Mouse (Mus musculus) midbrain, embryonic 13.5 days (tissue): Measurements from ENCODE around the gene Spata18. TPM values are rescaled to one million over a fixed set of nuclear protein-coding genes. Genes with fewer than 3 reads are reported as not detected.

Experiments
- ATAC-seq: fragments of 200-750 bp; cut with Nextera tagmentation; 2 replicates; pipeline ENCODE4 v1.8.0; 2017; ENCODE audit warnings: mild to moderate bottlenecking, moderate TSS enrichment, moderate library complexity
- H3K27ac ChIP-seq: fragments of 300-500 bp; sonication (generic); 2 replicates; pipeline ENCODE4 v1.5.1; 2015; ENCODE audit warnings: inconsistent platforms, mild to moderate bottlenecking, moderate library complexity
- H3K27me3 ChIP-seq: fragments of 300-500 bp; sonication (generic); 2 replicates; pipeline ENCODE4 v1.6.1; 2015; ENCODE audit warnings: mild to moderate bottlenecking, inconsistent platforms
- H3K36me3 ChIP-seq: fragments of 300-500 bp; sonication (generic); 2 replicates; pipeline ENCODE4 v1.6.1; 2015; ENCODE audit warnings: mild to moderate bottlenecking, inconsistent platforms
- H3K4me1 ChIP-seq: fragments of 300-500 bp; sonication (generic); replicated peaks from 2 replicates; pipeline ENCODE4 v1.6.1; 2015; ENCODE audit warnings: inconsistent platforms
- H3K4me2 ChIP-seq: fragments of 300-500 bp; sonication (generic); replicated peaks from 2 replicates; pipeline ENCODE4 v1.6.1; 2015; ENCODE audit warnings: moderate library complexity, mild to moderate bottlenecking, inconsistent platforms
- H3K4me3 ChIP-seq: fragments of 300-500 bp; sonication (generic); replicated peaks from 2 replicates; pipeline ENCODE4 v1.5.1; 2015; ENCODE audit warnings: mild to moderate bottlenecking, inconsistent platforms
- H3K9ac ChIP-seq: fragments of 300-500 bp; sonication (generic); replicated peaks from 2 replicates; pipeline ENCODE4 v1.6.1; 2015; ENCODE audit warnings: mild to moderate bottlenecking, inconsistent platforms
- H3K9me3 ChIP-seq: fragments of 300-500 bp; sonication (generic); 2 replicates; pipeline ENCODE4 v1.6.1; 2016; ENCODE audit warnings: mild to moderate bottlenecking, inconsistent platforms
- WGBS: fragments of 180-500 bp; shearing (Covaris S2); methylation state at CpG from one replicate; pipeline ENCODE4 v1.1.7; 2015; 5-methylcytosine and 5-hydroxymethylcytosine counted together
- polyA plus RNA-seq: library from polyadenylated mRNA; unstranded; fragments of >200 nt; fragmentation: Nextera tagmentation; extraction: Ambion mirVana; gene quantifications from 2 replicates; pipeline ENCODE4 v1.2.1, GENCODE M21; 2015

Spata18 gene
- polyA plus RNA-seq: 0.14 and 0.22 TPM in 2 replicates

GRCm38 (mm10) chr5:73651061-73651854 lies at the start of gene Spata18:
Spata18 (plus strand) TSS chr5:73651379.
- peak within 1 kb of the TSS; percentile 46 for H3K4me3 ChIP-seq
- H3K27me3 ChIP-seq: peaks cover 73% of the 10 kb centered on the region
- under 1% methylated on average over 55 of the region's 57 CpGs for WGBS
- H3K27ac ChIP-seq: no peak within 1 kb of the TSS
- peaks cover 29% of the 10 kb centered on the region for H3K4me1 ChIP-seq
- H3K9me3 ChIP-seq: no peaks in the 10 kb centered on the region
- H3K9ac ChIP-seq: peak within 1 kb of the TSS; percentile 58
- peak; percentile 34 for ATAC-seq
- no peaks in the 10 kb centered on the region for H3K36me3 ChIP-seq
- peak within 1 kb of the TSS; percentile 78 for H3K4me2 ChIP-seq

DNA sequence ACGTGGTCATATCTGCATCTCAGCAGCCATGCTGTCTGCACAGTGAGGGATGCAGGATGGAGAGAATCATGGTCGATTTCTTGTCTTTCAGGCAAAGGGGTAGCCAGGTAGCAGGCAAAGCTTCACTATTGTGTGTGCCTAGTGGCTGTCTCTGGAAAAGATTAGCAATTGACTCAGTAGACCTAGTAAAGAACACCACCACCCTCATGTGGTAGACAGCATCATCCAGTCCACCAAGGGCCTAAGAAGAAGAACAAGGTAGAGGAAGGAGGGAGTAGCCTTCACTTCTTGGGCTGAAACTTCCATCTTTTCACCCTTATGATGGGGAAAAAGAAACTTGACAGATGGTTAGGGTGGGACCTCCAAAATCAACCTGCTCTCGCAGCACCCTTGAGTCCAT lies 48.3 kb upstream of the Spata18 start:
- H3K4me3 ChIP-seq: no peak overlapping the region
- H3K36me3 ChIP-seq: no peaks in the 10 kb centered on the region
- H3K4me1 ChIP-seq: peaks cover 22% of the 10 kb centered on the region
- no peak overlapping the region for H3K27ac ChIP-seq
- no peaks in the 10 kb centered on the region for H3K27me3 ChIP-seq
- ATAC-seq: no peak
- H3K9ac ChIP-seq: no peak overlapping the region
- 78% methylated on average over 3 of the region's 3 CpGs for WGBS
- H3K4me2 ChIP-seq: no peak overlapping the region
- no peaks in the 10 kb centered on the region; the same call in 1 of the 2 replicates for H3K9me3 ChIP-seq

- Histone ChIP-seq H3K9ac (no peak overlapping the region), H3K36me3 (no peaks in the 10 kb centered on the region), H3K4me2 (no peak overlapping the region), H3K4me3 (no peak overlapping the region), H3K27me3 (no peaks in the 10 kb centered on the region), H3K27ac (no peak overlapping the region), H3K9me3 (no peaks in the 10 kb centered on the region; the same call in 1 of the 2 replicates), H3K4me1 (peaks cover 13% of the 10 kb centered on the region)
- no peak for ATAC-seq
- 82% methylated on average over 6 of the region's 6 CpGs for WGBS
Observed at GRCm38 (mm10) chr5:73604542-73604941, 46.6 kb upstream of the Spata18 start.

- Histone ChIP-seq H3K9me3 (no peaks in the 10 kb centered on the region; the same call in 1 of the 2 replicates), H3K27me3 (no peaks in the 10 kb centered on the region), H3K4me1 (peaks cover 10% of the 10 kb centered on the region), H3K4me3 (no peak overlapping the region), H3K36me3 (no peaks in the 10 kb centered on the region), H3K9ac (no peak overlapping the region), H3K4me2 (no peak overlapping the region), H3K27ac (no peak overlapping the region)
- WGBS: 90% methylated on average over 6 of the region's 6 CpGs
- ATAC-seq: no peak
Observed at GRCm38 (mm10) chr5:73604964-73605363, 46.2 kb upstream of the Spata18 start.

DNA sequence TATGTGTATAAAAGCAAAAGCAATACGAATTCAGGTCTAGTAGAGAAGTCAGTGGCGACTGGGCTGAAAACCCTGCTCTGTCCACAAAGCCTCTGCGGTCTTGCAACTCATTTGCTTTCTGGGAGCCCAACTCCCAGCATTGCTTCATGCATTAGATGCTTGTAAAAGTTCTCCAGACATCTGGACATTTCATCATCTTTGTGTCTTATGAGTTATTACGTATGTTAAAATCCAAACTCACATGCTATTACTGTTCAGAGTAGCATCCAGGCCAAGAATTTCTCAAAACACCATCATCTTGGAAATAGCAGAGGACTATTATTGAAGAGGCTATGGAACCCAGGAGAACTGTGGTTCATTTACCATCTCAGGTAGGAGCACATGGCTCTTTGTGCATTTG lies 40.1 kb upstream of the Spata18 start:
- WGBS: 93% methylated on average over 4 of the region's 4 CpGs
- H3K36me3 ChIP-seq: no peaks in the 10 kb centered on the region

DNA sequence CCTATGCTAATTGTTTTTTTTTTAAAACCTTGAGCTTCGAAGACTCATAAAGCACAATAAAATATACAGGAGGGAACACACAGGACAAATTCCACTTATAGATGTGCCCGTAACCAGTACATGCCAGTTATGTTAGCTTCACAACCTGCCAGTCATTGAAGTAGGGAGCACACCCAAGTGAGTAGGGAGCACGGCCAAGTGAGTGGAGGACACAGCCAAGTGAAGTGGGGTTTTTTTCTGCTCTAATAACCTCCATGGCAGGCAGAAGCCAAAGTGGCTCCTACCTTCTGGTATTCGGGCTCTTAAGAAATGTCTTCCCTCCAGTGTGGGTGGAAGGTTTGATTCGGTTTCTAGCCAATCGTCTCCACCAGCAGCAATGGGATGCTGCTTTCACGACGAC lies 37.9 kb upstream of the Spata18 start:
- Histone ChIP-seq H3K4me1 (no peaks in the 10 kb centered on the region), H3K9me3 (peaks cover 3% of the 10 kb centered on the region; the same call in 1 of the 2 replicates), H3K27me3 (no peaks in the 10 kb centered on the region), H3K27ac (no peak overlapping the region), H3K4me2 (no peak overlapping the region), H3K4me3 (no peak overlapping the region), H3K36me3 (no peaks in the 10 kb centered on the region), H3K9ac (no peak overlapping the region)
- ATAC-seq: no peak
- WGBS: 94% methylated on average over 8 of the region's 8 CpGs

More for the DNA sequence above, 40.1 kb upstream of the Spata18 start:
- Histone ChIP-seq H3K27ac (no peak overlapping the region), H3K27me3 (no peaks in the 10 kb centered on the region), H3K4me1 (no peaks in the 10 kb centered on the region), H3K4me2 (no peak overlapping the region), H3K4me3 (no peak overlapping the region), H3K9me3 (peaks cover 3% of the 10 kb centered on the region), H3K9ac (no peak overlapping the region)
- ATAC-seq: no peak

DNA sequence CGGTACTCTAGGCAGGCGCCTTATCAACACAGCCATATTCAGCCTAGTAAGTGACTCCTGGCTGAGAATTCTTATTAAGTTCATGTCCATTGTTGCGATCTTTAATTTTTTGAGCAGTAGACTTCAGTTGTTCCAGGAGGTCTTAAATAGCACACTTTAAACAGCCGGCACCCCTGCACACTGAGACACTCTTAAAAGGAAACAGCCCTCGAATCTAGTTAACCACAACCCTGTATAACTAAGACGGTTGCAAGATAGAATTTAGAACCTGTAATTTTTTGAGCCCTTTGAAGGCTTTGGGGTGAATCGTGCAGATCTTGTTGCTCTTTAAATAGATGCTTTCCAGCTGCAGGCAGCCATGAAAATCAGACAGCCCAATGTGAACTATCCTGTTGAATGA lies 36.0 kb upstream of the Spata18 start:
- H3K36me3 ChIP-seq: no peaks in the 10 kb centered on the region
- no peak for ATAC-seq
- peaks cover 3% of the 10 kb centered on the region; the same call in 1 of the 2 replicates for H3K9me3 ChIP-seq
- no peak overlapping the region for H3K9ac ChIP-seq
- no peak overlapping the region for H3K4me2 ChIP-seq
- no peaks in the 10 kb centered on the region for H3K27me3 ChIP-seq
- H3K4me3 ChIP-seq: no peak overlapping the region
- no peaks in the 10 kb centered on the region for H3K4me1 ChIP-seq
- H3K27ac ChIP-seq: no peak overlapping the region
- 82% methylated on average over 7 of the region's 7 CpGs for WGBS

DNA sequence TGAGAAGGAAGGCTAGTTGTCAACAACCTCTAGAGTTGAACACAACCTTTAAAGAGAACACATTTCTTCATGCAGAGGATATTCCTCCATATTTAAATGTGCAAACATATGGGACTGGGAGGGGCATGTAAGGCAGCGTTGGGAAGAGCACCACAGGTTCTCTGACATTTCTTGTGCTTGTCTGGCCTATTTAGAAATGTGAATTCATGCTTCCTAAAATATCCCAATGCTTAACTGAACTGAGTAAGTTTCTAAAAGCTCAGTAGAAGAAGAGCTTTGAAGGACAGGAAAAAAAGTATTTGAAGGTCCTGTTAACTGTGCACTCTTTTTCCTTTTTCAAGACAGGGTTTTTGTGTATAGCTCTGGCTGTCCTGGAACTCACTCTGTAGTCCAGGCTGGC lies 32.2 kb upstream of the Spata18 start:
- no peak overlapping the region for H3K4me2 ChIP-seq
- no peak overlapping the region for H3K27ac ChIP-seq
- H3K4me3 ChIP-seq: no peak overlapping the region
- no peaks in the 10 kb centered on the region for H3K36me3 ChIP-seq
- H3K9ac ChIP-seq: no peak overlapping the region
- no peaks in the 10 kb centered on the region for H3K9me3 ChIP-seq
- H3K4me1 ChIP-seq: no peaks in the 10 kb centered on the region
- no peak for ATAC-seq
- 87% methylated on average over 1 of the region's 1 CpGs for WGBS
- no peaks in the 10 kb centered on the region for H3K27me3 ChIP-seq

- no peaks in the 10 kb centered on the region for H3K27me3 ChIP-seq
- no peak overlapping the region for H3K27ac ChIP-seq
- no peak overlapping the region for H3K4me2 ChIP-seq
- no peaks in the 10 kb centered on the region for H3K4me1 ChIP-seq
- no peak overlapping the region for H3K9ac ChIP-seq
- ATAC-seq: no peak
- H3K36me3 ChIP-seq: no peaks in the 10 kb centered on the region
- WGBS: 82% methylated on average over 1 of the region's 1 CpGs
- no peaks in the 10 kb centered on the region for H3K9me3 ChIP-seq
- no peak overlapping the region for H3K4me3 ChIP-seq
Observed at GRCm38 (mm10) chr5:73625505-73625904, 25.7 kb upstream of the Spata18 start.

- Histone ChIP-seq H3K9ac (no peak overlapping the region), H3K4me1 (peaks cover 7% of the 10 kb centered on the region; the same call in 1 of the 2 replicates), H3K36me3 (no peaks in the 10 kb centered on the region), H3K4me3 (no peak overlapping the region), H3K4me2 (no peak overlapping the region), H3K27me3 (no peaks in the 10 kb centered on the region), H3K9me3 (no peaks in the 10 kb centered on the region), H3K27ac (no peak overlapping the region)
- ATAC-seq: no peak
- WGBS: 93% methylated on average over 7 of the region's 7 CpGs
Observed at GRCm38 (mm10) chr5:73626842-73627241, 24.3 kb upstream of the Spata18 start.

DNA sequence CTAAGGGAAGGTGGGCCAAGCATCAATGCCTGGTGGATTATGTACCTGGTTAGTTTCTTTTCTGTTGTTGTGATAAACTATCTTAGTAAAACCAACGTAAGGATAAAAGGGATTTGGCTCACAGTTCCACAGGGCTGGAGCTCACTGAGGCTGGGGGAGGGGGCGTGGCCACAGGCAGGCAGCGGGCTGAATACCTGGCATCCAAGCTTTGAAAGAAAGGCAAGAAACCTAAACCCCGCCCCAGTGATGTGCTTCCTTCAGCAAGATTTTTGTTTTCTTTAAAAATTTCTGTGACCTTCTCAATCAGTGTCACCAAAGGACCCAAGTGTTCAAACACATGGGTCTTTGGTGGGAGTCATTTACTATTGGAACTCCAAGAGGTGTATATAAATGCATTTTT lies 23.6 kb upstream of the Spata18 start:
- Histone ChIP-seq H3K4me3 (no peak overlapping the region), H3K4me1 (peaks cover 7% of the 10 kb centered on the region; the same call in 1 of the 2 replicates), H3K36me3 (no peaks in the 10 kb centered on the region), H3K9me3 (no peaks in the 10 kb centered on the region), H3K4me2 (no peak overlapping the region), H3K27me3 (no peaks in the 10 kb centered on the region), H3K27ac (no peak overlapping the region), H3K9ac (no peak overlapping the region)
- 43% methylated on average over 4 of the region's 4 CpGs for WGBS
- no peak for ATAC-seq

DNA sequence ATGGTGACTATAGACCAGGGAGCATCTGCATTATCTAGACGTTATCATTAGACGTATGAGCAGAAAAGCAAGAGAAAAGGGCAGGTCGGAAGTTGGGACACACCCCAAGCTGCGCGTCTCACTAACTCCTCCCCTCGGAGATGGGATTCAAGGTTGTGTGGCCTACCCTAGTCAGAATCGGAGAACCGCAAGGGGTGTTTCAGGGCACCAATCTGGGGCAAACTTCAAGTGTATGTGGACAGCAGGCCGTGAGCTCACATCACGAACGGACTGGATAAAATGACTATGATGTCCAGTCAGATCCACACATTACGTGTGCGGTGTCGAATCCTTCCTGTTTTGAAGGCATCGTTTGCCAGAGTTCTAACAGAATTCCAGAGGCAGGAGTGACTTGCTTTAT lies 23.2 kb upstream of the Spata18 start:
- H3K27ac ChIP-seq: no peak overlapping the region
- no peaks in the 10 kb centered on the region for H3K36me3 ChIP-seq
- no peaks in the 10 kb centered on the region for H3K9me3 ChIP-seq
- ATAC-seq: no peak
- no peaks in the 10 kb centered on the region for H3K27me3 ChIP-seq
- no peak overlapping the region for H3K4me2 ChIP-seq
- H3K4me1 ChIP-seq: peaks cover 7% of the 10 kb centered on the region; the same call in 1 of the 2 replicates
- no peak overlapping the region for H3K9ac ChIP-seq
- H3K4me3 ChIP-seq: no peak overlapping the region
- WGBS: 80% methylated on average over 15 of the region's 15 CpGs
